In the genomic region with DNA sequence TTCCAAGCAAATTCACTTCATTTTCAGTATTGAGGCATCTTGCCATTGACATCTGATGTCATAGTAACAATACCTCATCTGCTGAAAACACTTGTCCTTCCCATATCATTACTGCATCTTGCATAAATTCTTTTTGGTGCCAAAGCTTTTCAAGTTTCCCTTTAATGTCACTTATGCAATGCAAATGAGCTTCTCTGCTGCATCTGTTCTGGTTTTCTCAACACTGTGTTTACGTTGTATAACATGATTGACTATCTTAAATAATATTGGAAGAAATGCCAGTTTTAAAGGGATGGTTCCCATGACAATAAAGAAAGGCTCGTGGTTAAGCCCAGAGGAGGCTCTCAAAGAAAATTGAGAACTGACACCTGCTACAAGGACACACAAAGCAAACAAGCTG, we compare ENCODE assay signal across 19 mouse cellular contexts.
DNase-seq lines count a peak whose midpoint lies in the region; ATAC-seq lines count a peak whose summit lies in the region.
"Had no signal": no experiment of that assay in that cellular context is flagged by ENCODE, and none has a peak within 500 bp of the region (broad histone marks: within the 10 kb centered on the region; RNA-seq: fewer than 3 reads in every experiment).

No protein-coding gene starts in this region.

- no peak overlapping the region for H3K4me2 ChIP-seq in hindbrain, embryonic 13.5 days
- H3K4me2 ChIP-seq in forebrain, embryonic 12.5 days = no peak overlapping the region
- no peak overlapping the region for H3K4me2 ChIP-seq in midbrain, embryonic 14.5 days (ENCODE audit: low read length)
- H3K4me2 ChIP-seq in liver, embryonic 12.5 days = no peak overlapping the region
- H3K4me2 ChIP-seq: hindbrain, embryonic 15.5 days; limb, embryonic 15.5 days; neural tube, embryonic 12.5 days had no signal

- H3K9ac ChIP-seq in hindbrain, embryonic 13.5 days = no peak overlapping the region
- no peak overlapping the region for H3K9ac ChIP-seq in forebrain, embryonic 12.5 days
- H3K9ac ChIP-seq in midbrain, embryonic 14.5 days (replicated peaks; ENCODE audit: low read length) = no peak overlapping the region
- H3K9ac ChIP-seq in liver, embryonic 12.5 days = no peak overlapping the region
- H3K9ac ChIP-seq: hindbrain, embryonic 15.5 days; limb, embryonic 15.5 days; neural tube, embryonic 12.5 days had no signal

- H3K27me3 ChIP-seq in hindbrain, embryonic 13.5 days = no peaks in the 10 kb centered on the region
- no peaks in the 10 kb centered on the region for H3K27me3 ChIP-seq in hindbrain, embryonic 10.5 days (ENCODE audit: insufficient read depth, poor library complexity, severe bottlenecking)
- no peaks in the 10 kb centered on the region for H3K27me3 ChIP-seq in forebrain, embryonic 12.5 days
- H3K27me3 ChIP-seq in midbrain, embryonic 14.5 days (ENCODE audit: control insufficient read depth, insufficient read depth, low read length) = no peaks in the 10 kb centered on the region
- H3K27me3 ChIP-seq in liver, embryonic 12.5 days (replicated peaks) = no peaks in the 10 kb centered on the region
- H3K27me3 ChIP-seq: CH12.LX; hindbrain, embryonic 15.5 days; limb, embryonic 15.5 days; neural tube, embryonic 12.5 days had no signal

- H3K4me1 ChIP-seq in hindbrain, embryonic 13.5 days (replicated peaks) = 0 out of 2 replicates have a peak, but pooled peaks cover 9% of the 10 kb centered on the region
- peaks cover 13% of the 10 kb centered on the region for H3K4me1 ChIP-seq in hindbrain, embryonic 10.5 days (replicated peaks)
- H3K4me1 ChIP-seq in forebrain, embryonic 12.5 days = peaks cover 9% of the 10 kb centered on the region
- H3K4me1 ChIP-seq in midbrain, embryonic 14.5 days (ENCODE audit: control insufficient read depth, insufficient read depth, low read length) = no peaks in the 10 kb centered on the region; the same call in 1 of the 2 replicates
- H3K4me1 ChIP-seq in liver, embryonic 12.5 days = no peaks in the 10 kb centered on the region
- H3K4me1 ChIP-seq: heart, embryonic 10.5 days; hindbrain, embryonic 15.5 days; limb, embryonic 15.5 days; neural tube, embryonic 12.5 days had no signal

- H3K4me3 ChIP-seq in hindbrain, embryonic 13.5 days = no peak overlapping the region
- no peak overlapping the region for H3K4me3 ChIP-seq in hindbrain, embryonic 10.5 days
- H3K4me3 ChIP-seq in forebrain, embryonic 12.5 days (replicated peaks) = no peak overlapping the region
- no peak overlapping the region for H3K4me3 ChIP-seq in midbrain, embryonic 14.5 days (replicated peaks; ENCODE audit: low read depth, low read length)
- no peak overlapping the region for H3K4me3 ChIP-seq in liver, embryonic 12.5 days
- H3K4me3 ChIP-seq: heart, embryonic 10.5 days; hindbrain, embryonic 15.5 days; limb, embryonic 15.5 days; neural tube, embryonic 12.5 days had no signal

- H3K36me3 ChIP-seq in hindbrain, embryonic 13.5 days = no peaks in the 10 kb centered on the region
- H3K36me3 ChIP-seq in hindbrain, embryonic 10.5 days = no peaks in the 10 kb centered on the region
- H3K36me3 ChIP-seq in forebrain, embryonic 12.5 days (replicated peaks) = no peaks in the 10 kb centered on the region
- no peaks in the 10 kb centered on the region for H3K36me3 ChIP-seq in midbrain, embryonic 14.5 days (ENCODE audit: control insufficient read depth, insufficient read depth, low read length)
- H3K36me3 ChIP-seq in liver, embryonic 12.5 days = no peaks in the 10 kb centered on the region
- H3K36me3 ChIP-seq: heart, embryonic 10.5 days; hindbrain, embryonic 15.5 days; limb, embryonic 15.5 days; neural tube, embryonic 12.5 days had no signal

- no peaks in the 10 kb centered on the region for H3K9me3 ChIP-seq in hindbrain, embryonic 13.5 days
- no peaks in the 10 kb centered on the region for H3K9me3 ChIP-seq in hindbrain, embryonic 10.5 days
- H3K9me3 ChIP-seq in forebrain, embryonic 12.5 days = no peaks in the 10 kb centered on the region
- no peaks in the 10 kb centered on the region for H3K9me3 ChIP-seq in midbrain, embryonic 14.5 days (ENCODE audit: control insufficient read depth, low read length)
- H3K9me3 ChIP-seq in liver, embryonic 12.5 days (replicated peaks) = no peaks in the 10 kb centered on the region
- H3K9me3 ChIP-seq: heart, embryonic 10.5 days; hindbrain, embryonic 15.5 days; limb, embryonic 15.5 days; neural tube, embryonic 12.5 days had no signal

- ATAC-seq in hindbrain, embryonic 13.5 days (ENCODE audit: low FRiP score) = peak; percentile 36; the same call in 1 of the 2 replicates
- ATAC-seq in forebrain, embryonic 12.5 days (ENCODE audit: low FRiP score) = peak; percentile 63; the same call in 1 of the 2 replicates
- ATAC-seq in midbrain, embryonic 14.5 days (ENCODE audit: low FRiP score, low TSS enrichment) = peak; percentile 34
- ATAC-seq in liver, embryonic 12.5 days = no peak
- ATAC-seq: intestine, embryonic 16.5 days; lung, postnatal 0 days had no signal

- 19% methylated on average over 2 of the region's 2 CpGs for WGBS in hindbrain, embryonic 13.5 days
- 29% methylated on average over 2 of the region's 2 CpGs for WGBS in hindbrain, embryonic 10.5 days
- WGBS in forebrain, embryonic 12.5 days = 25% methylated on average over 2 of the region's 2 CpGs
- WGBS in midbrain, embryonic 14.5 days = 0% methylated on average over 2 of the region's 2 CpGs
- WGBS in liver, embryonic 12.5 days (ENCODE audit: insufficient replicate concordance) = 53% methylated on average over 2 of the region's 2 CpGs

- no peak overlapping the region for H3K27ac ChIP-seq in hindbrain, embryonic 13.5 days
- H3K27ac ChIP-seq in hindbrain, embryonic 10.5 days = no peak overlapping the region
- H3K27ac ChIP-seq in forebrain, embryonic 12.5 days = peak overlapping the region; percentile 56; the same call in 1 of the 2 replicates
- 0 out of 2 replicates have a peak overlapping the region, but pooled peaks have one; percentile 8 for H3K27ac ChIP-seq in midbrain, embryonic 14.5 days (replicated peaks; ENCODE audit: low read depth, low read length)
- H3K27ac ChIP-seq in liver, embryonic 12.5 days = no peak overlapping the region
- H3K27ac ChIP-seq: heart, embryonic 10.5 days; hindbrain, embryonic 15.5 days; limb, embryonic 15.5 days; neural tube, embryonic 12.5 days had no signal

- DNase-seq in hindbrain, embryonic 10.5 days (ENCODE audit: low spot score) = no peak
- DNase-seq in Muller cell, postnatal 12 days (ENCODE audit: inconsistent ontology term) = peak; percentile 27
- DNase-seq in midbrain, embryonic 14.5 days = no peak
- DNase-seq in ovary, postnatal 10 days (ENCODE audit: low spot score) = no peak
- DNase-seq: adrenal gland, postnatal 36 days; cerebellum, adult 9-11 months; kidney, postnatal 36 days; right cerebral cortex, adult 18-20 months; thymus, postnatal 36 days had no signal

Comparison
In these comparisons a context has a peak if more than half of its experiments do, and no peak if none do; other contexts are left out.
1. H3K27ac ChIP-seq: peak in forebrain, embryonic 12.5 days (single experiment) and midbrain, embryonic 14.5 days (single experiment); none in hindbrain, embryonic 13.5 days (single experiment), hindbrain, embryonic 10.5 days (single experiment) and liver, embryonic 12.5 days (single experiment).